Mouse (Mus musculus) midbrain, embryonic 13.5 days (tissue): ENCODE data around the gene Slc5a3. TPM values are rescaled to one million over a fixed set of nuclear protein-coding genes. Genes with fewer than 3 reads are reported as not detected.
A peak's percentile ranks its signal among the peaks of the same experiment; 100 is the strongest.

Experiments
- ATAC-seq: fragments of 200-750 bp; cut with Nextera tagmentation; 2 replicates; pipeline ENCODE4 v1.8.0; 2017; ENCODE audit warnings: mild to moderate bottlenecking, moderate TSS enrichment, moderate library complexity
- H3K27ac ChIP-seq: fragments of 300-500 bp; sonication (generic); 2 replicates; pipeline ENCODE4 v1.5.1; 2015; ENCODE audit warnings: inconsistent platforms, mild to moderate bottlenecking, moderate library complexity
- H3K27me3 ChIP-seq: fragments of 300-500 bp; sonication (generic); 2 replicates; pipeline ENCODE4 v1.6.1; 2015; ENCODE audit warnings: mild to moderate bottlenecking, inconsistent platforms
- H3K36me3 ChIP-seq: fragments of 300-500 bp; sonication (generic); 2 replicates; pipeline ENCODE4 v1.6.1; 2015; ENCODE audit warnings: mild to moderate bottlenecking, inconsistent platforms
- H3K4me1 ChIP-seq: fragments of 300-500 bp; sonication (generic); replicated peaks from 2 replicates; pipeline ENCODE4 v1.6.1; 2015; ENCODE audit warnings: inconsistent platforms
- H3K4me2 ChIP-seq: fragments of 300-500 bp; sonication (generic); replicated peaks from 2 replicates; pipeline ENCODE4 v1.6.1; 2015; ENCODE audit warnings: moderate library complexity, mild to moderate bottlenecking, inconsistent platforms
- H3K4me3 ChIP-seq: fragments of 300-500 bp; sonication (generic); replicated peaks from 2 replicates; pipeline ENCODE4 v1.5.1; 2015; ENCODE audit warnings: mild to moderate bottlenecking, inconsistent platforms
- H3K9ac ChIP-seq: fragments of 300-500 bp; sonication (generic); replicated peaks from 2 replicates; pipeline ENCODE4 v1.6.1; 2015; ENCODE audit warnings: mild to moderate bottlenecking, inconsistent platforms
- H3K9me3 ChIP-seq: fragments of 300-500 bp; sonication (generic); 2 replicates; pipeline ENCODE4 v1.6.1; 2016; ENCODE audit warnings: mild to moderate bottlenecking, inconsistent platforms
- WGBS: fragments of 180-500 bp; shearing (Covaris S2); methylation state at CpG from one replicate; pipeline ENCODE4 v1.1.7; 2015; 5-methylcytosine and 5-hydroxymethylcytosine counted together
- polyA plus RNA-seq: library from polyadenylated mRNA; unstranded; fragments of >200 nt; fragmentation: Nextera tagmentation; extraction: Ambion mirVana; gene quantifications from 2 replicates; pipeline ENCODE4 v1.2.1, GENCODE M21; 2015

The Slc5a3 gene
- polyA plus RNA-seq, 1 experiment from 2014 or later: 16.8 TPM

- no peak overlapping the region for H3K9ac ChIP-seq
- H3K4me1 ChIP-seq: no peaks in the 10 kb centered on the region
- 86% methylated on average over 7 of the region's 7 CpGs for WGBS
- H3K27me3 ChIP-seq: no peaks in the 10 kb centered on the region
- no peak overlapping the region for H3K27ac ChIP-seq
- no peak for ATAC-seq
- no peak overlapping the region for H3K4me2 ChIP-seq
- no peaks in the 10 kb centered on the region for H3K36me3 ChIP-seq
- H3K9me3 ChIP-seq: no peaks in the 10 kb centered on the region
- no peak overlapping the region for H3K4me3 ChIP-seq
Measured at GRCm38 (mm10) chr16:92039421-92039820, 18.7 kb upstream of the Slc5a3 start.

- WGBS: 95% methylated on average over 11 of the region's 11 CpGs
- Histone ChIP-seq H3K4me3 (no peak overlapping the region), H3K27ac (no peak overlapping the region), H3K9ac (no peak overlapping the region), H3K4me2 (no peak overlapping the region), H3K27me3 (no peaks in the 10 kb centered on the region), H3K4me1 (no peaks in the 10 kb centered on the region), H3K36me3 (no peaks in the 10 kb centered on the region), H3K9me3 (no peaks in the 10 kb centered on the region)
- no peak for ATAC-seq
Measured at GRCm38 (mm10) chr16:92039966-92040365, 18.2 kb upstream of the Slc5a3 start.

- Histone ChIP-seq H3K27ac (no peak overlapping the region), H3K4me1 (no peaks in the 10 kb centered on the region), H3K9me3 (peaks cover 10% of the 10 kb centered on the region; the same call in 1 of the 2 replicates), H3K36me3 (no peaks in the 10 kb centered on the region), H3K9ac (no peak overlapping the region), H3K27me3 (peaks cover 2% of the 10 kb centered on the region; the same call in 1 of the 2 replicates), H3K4me3 (no peak overlapping the region), H3K4me2 (no peak overlapping the region)
- 83% methylated on average over 7 of the region's 7 CpGs for WGBS
- ATAC-seq: no peak
Measured at GRCm38 (mm10) chr16:92051777-92052310, 6.3 kb upstream of the Slc5a3 start.

GRCm38 (mm10) chr16:92052569-92052968, 5.6 kb upstream of the Slc5a3 start:
- no peaks in the 10 kb centered on the region for H3K36me3 ChIP-seq
- no peak overlapping the region for H3K4me2 ChIP-seq
- no peak overlapping the region for H3K4me3 ChIP-seq
- peaks cover 10% of the 10 kb centered on the region; the same call in 1 of the 2 replicates for H3K9me3 ChIP-seq
- peaks cover 2% of the 10 kb centered on the region; the same call in 1 of the 2 replicates for H3K27me3 ChIP-seq
- peaks cover 6% of the 10 kb centered on the region for H3K4me1 ChIP-seq
- H3K9ac ChIP-seq: no peak overlapping the region
- WGBS: 67% methylated on average over 10 of the region's 10 CpGs
- no peak overlapping the region for H3K27ac ChIP-seq
- no peak for ATAC-seq

- Histone ChIP-seq H3K4me3 (no peak overlapping the region), H3K9me3 (peaks cover 10% of the 10 kb centered on the region; the same call in 1 of the 2 replicates), H3K9ac (no peak overlapping the region), H3K4me2 (no peak overlapping the region), H3K36me3 (peaks cover 7% of the 10 kb centered on the region), H3K4me1 (peaks cover 37% of the 10 kb centered on the region), H3K27me3 (peaks cover 2% of the 10 kb centered on the region; the same call in 1 of the 2 replicates), H3K27ac (no peak overlapping the region)
- 59% methylated on average over 2 of the region's 2 CpGs for WGBS
- no peak for ATAC-seq
Measured at GRCm38 (mm10) chr16:92056711-92057110, 1.4 kb upstream of the Slc5a3 start.

GRCm38 (mm10) chr16:92057456-92057851, 668 bp upstream of the Slc5a3 start:
- Histone ChIP-seq H3K4me2 (peak overlapping the region; percentile 84), H3K4me3 (peak overlapping the region; percentile 82), H3K9me3 (peaks cover 10% of the 10 kb centered on the region; the same call in 1 of the 2 replicates), H3K27ac (peak overlapping the region; percentile 84), H3K9ac (peak overlapping the region; percentile 88), H3K27me3 (peaks cover 2% of the 10 kb centered on the region; the same call in 1 of the 2 replicates), H3K4me1 (peaks cover 37% of the 10 kb centered on the region), H3K36me3 (peaks cover 11% of the 10 kb centered on the region)
- peak; percentile 68 for ATAC-seq
- WGBS: 4% methylated on average over 11 of the region's 11 CpGs

- peak; percentile 24 for ATAC-seq
- peak overlapping the region; percentile 84; the same call in 1 of the 2 replicates for H3K27ac ChIP-seq
- H3K9ac ChIP-seq: peak overlapping the region; percentile 88
- 2% methylated on average over 59 of the region's 63 CpGs for WGBS
- H3K36me3 ChIP-seq: peaks cover 21% of the 10 kb centered on the region
- H3K27me3 ChIP-seq: peaks cover 2% of the 10 kb centered on the region; the same call in 1 of the 2 replicates
- peaks cover 37% of the 10 kb centered on the region for H3K4me1 ChIP-seq
- peak overlapping the region; percentile 82 for H3K4me3 ChIP-seq
- 0 out of 2 replicates have a peak, but pooled peaks cover 4% of the 10 kb centered on the region for H3K9me3 ChIP-seq
- H3K4me2 ChIP-seq: peak overlapping the region; percentile 84
Measured at GRCm38 (mm10) chr16:92058644-92059620, 810 bp downstream of the Slc5a3 start.

GRCm38 (mm10) chr16:92060213-92060612, 2.1 kb downstream of the Slc5a3 start:
- Histone ChIP-seq H3K27me3 (peaks cover 2% of the 10 kb centered on the region; the same call in 1 of the 2 replicates), H3K36me3 (peaks cover 30% of the 10 kb centered on the region), H3K4me1 (peaks cover 37% of the 10 kb centered on the region), H3K27ac (no peak overlapping the region), H3K9me3 (no peaks in the 10 kb centered on the region), H3K4me2 (peak overlapping the region; percentile 84), H3K4me3 (peak overlapping the region; percentile 82), H3K9ac (0 out of 2 replicates have a peak overlapping the region, but pooled peaks have one; percentile 15)
- ATAC-seq: no peak
- WGBS: 65% methylated on average over 3 of the region's 3 CpGs

GRCm38 (mm10) chr16:92061586-92061985, 3.5 kb downstream of the Slc5a3 start:
- no peaks in the 10 kb centered on the region for H3K9me3 ChIP-seq
- 93% methylated on average over 7 of the region's 7 CpGs for WGBS
- no peak overlapping the region for H3K4me3 ChIP-seq
- 0 out of 2 replicates have a peak overlapping the region, but pooled peaks have one; percentile 84 for H3K4me2 ChIP-seq
- H3K27me3 ChIP-seq: no peaks in the 10 kb centered on the region; the same call in 1 of the 2 replicates
- H3K36me3 ChIP-seq: peaks cover 38% of the 10 kb centered on the region
- H3K4me1 ChIP-seq: peaks cover 37% of the 10 kb centered on the region
- H3K27ac ChIP-seq: no peak overlapping the region
- ATAC-seq: no peak
- no peak overlapping the region for H3K9ac ChIP-seq

- Histone ChIP-seq H3K4me2 (no peak overlapping the region), H3K27ac (no peak overlapping the region), H3K9ac (no peak overlapping the region), H3K4me3 (no peak overlapping the region), H3K27me3 (no peaks in the 10 kb centered on the region), H3K9me3 (no peaks in the 10 kb centered on the region), H3K4me1 (peaks cover 30% of the 10 kb centered on the region), H3K36me3 (peaks cover 49% of the 10 kb centered on the region)
- ATAC-seq: no peak
- WGBS: 97% methylated on average over 1 of the region's 1 CpGs
Measured at GRCm38 (mm10) chr16:92062832-92063231, 4.7 kb downstream of the Slc5a3 start.

GRCm38 (mm10) chr16:92064801-92065200, 6.7 kb downstream of the Slc5a3 start:
- Histone ChIP-seq H3K9ac (no peak overlapping the region), H3K4me2 (no peak overlapping the region), H3K27ac (no peak overlapping the region), H3K36me3 (peaks cover 58% of the 10 kb centered on the region), H3K4me1 (peaks cover 19% of the 10 kb centered on the region), H3K27me3 (no peaks in the 10 kb centered on the region), H3K9me3 (no peaks in the 10 kb centered on the region), H3K4me3 (no peak overlapping the region)
- no peak for ATAC-seq
- WGBS: 95% methylated on average over 2 of the region's 2 CpGs

GRCm38 (mm10) chr16:92070338-92070737, 12.2 kb downstream of the Slc5a3 start:
- Histone ChIP-seq H3K36me3 (peaks cover 43% of the 10 kb centered on the region), H3K4me1 (no peaks in the 10 kb centered on the region), H3K27me3 (no peaks in the 10 kb centered on the region), H3K27ac (no peak overlapping the region), H3K9ac (no peak overlapping the region), H3K4me3 (no peak overlapping the region), H3K4me2 (no peak overlapping the region), H3K9me3 (no peaks in the 10 kb centered on the region)
- no peak for ATAC-seq
- WGBS: 95% methylated on average over 8 of the region's 8 CpGs
